Mouse (Mus musculus) testis, adult 2 months (tissue): ENCODE measurements at regions not wholly inside any gene's neighbourhood (a gene's known extent, or its start where the extent isn't known, plus 50 kb on each side); places are given as distances from the start of the nearest gene placed in this dataset.

ENCODE experiments used
- CTCF ChIP-seq: fragments of 200-500 bp; IDR thresholded peaks from 2 replicates; pipeline ENCODE4 v1.5.1; 2012; ENCODE audit warnings: low read depth, mild to moderate bottlenecking, inconsistent platforms, low read length, moderate library complexity; ENCODE audit not compliant: control insufficient read depth, insufficient read depth, insufficient replicate concordance
- POLR2A ChIP-seq: fragments of 200-500 bp; IDR thresholded peaks from 2 replicates; pipeline ENCODE4 v1.6.1; 2012; ENCODE audit warnings: low read depth, mild to moderate bottlenecking, inconsistent platforms, low read length, moderate library complexity; ENCODE audit not compliant: control insufficient read depth

- TF ChIP-seq CTCF (no peak), POLR2A (peak; percentile 31; the same call in 1 of the 2 replicates)
Measured at GRCm38 (mm10) chr5:128524377-128525280, 76.0 kb upstream of the Fzd10 start.
